Mouse (Mus musculus): ENCODE measurements at regions not wholly inside any gene's neighbourhood (a gene's known extent, or its start where the extent isn't known, plus 50 kb on each side); places are given as distances from the start of the nearest gene placed in this dataset.
"Not testable (repeated sequence)": the region's sequence is repeated elsewhere in the genome, so short reads cannot be mapped to it uniquely, and the experiment has no call there.

DNA sequence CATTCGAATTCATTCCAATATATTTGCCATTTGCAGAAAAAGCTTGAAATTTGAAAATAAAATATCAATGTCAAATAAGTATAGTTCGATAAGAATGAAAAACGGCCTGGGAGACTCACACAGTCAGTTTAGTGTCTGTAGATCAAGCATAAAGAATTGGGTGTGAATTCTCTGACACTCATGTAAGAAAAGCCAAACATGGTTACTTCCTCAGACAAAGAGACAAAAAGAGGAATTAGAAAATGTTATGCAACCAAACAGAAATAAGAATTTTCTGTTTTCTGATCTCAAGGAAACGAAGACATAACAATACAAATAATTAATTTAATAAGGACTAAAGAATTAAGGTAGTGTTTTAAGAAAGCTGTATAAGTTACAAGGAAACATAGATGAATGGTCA is 113.7 kb upstream of the Egfr start:
- no peak for DNase-seq (ENCODE audit: inconsistent age in 2 of 2, low spot score in 1 of 2)

- no peak for DNase-seq (ENCODE audit: inconsistent age in 2 of 2, low spot score in 1 of 2)
Measured at GRCm38 (mm10) chr11:16649599-16649998, 102.4 kb upstream of the Egfr start.

DNA sequence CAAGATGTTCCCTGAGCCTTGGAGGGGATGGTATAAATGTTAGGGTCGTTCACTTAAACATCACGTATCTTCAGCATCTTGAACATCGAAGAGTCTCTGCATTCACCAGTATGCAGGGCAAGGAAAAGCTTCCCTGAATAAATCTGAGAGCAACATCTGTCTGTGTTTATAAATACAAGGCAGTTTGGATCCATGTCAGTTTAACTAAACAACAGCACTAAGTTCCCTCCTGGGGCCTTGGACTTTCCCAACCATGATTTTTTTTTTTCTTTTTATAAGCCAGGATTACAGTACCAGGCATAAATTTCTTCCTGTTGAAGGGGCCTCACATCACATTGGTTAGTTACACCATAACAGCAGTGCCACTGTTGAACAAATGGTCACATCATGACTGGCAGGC is 88.2 kb upstream of the Egfr start:
- DNase-seq (ENCODE audit: inconsistent age in 2 of 2, low spot score in 1 of 2): no peak

- DNase-seq (ENCODE audit: inconsistent age in 2 of 2, low spot score in 1 of 2): no peak
Measured at GRCm38 (mm10) chr11:16669453-16670251, 82.4 kb upstream of the Egfr start.

GRCm38 (mm10) chr11:16670282-16670681 is 81.7 kb upstream of the Egfr start:
- no peak for DNase-seq (ENCODE audit: inconsistent age in 2 of 2, low spot score in 1 of 2)

- not testable (repeated sequence) for DNase-seq (ENCODE audit: inconsistent age in 2 of 2, low spot score in 1 of 2)
Measured at GRCm38 (mm10) chr11:16675951-16676350, 76.1 kb upstream of the Egfr start.

GRCm38 (mm10) chr11:16683538-16683937 is 68.5 kb upstream of the Egfr start:
- no peak for DNase-seq (ENCODE audit: inconsistent age in 2 of 2, low spot score in 1 of 2)

DNA sequence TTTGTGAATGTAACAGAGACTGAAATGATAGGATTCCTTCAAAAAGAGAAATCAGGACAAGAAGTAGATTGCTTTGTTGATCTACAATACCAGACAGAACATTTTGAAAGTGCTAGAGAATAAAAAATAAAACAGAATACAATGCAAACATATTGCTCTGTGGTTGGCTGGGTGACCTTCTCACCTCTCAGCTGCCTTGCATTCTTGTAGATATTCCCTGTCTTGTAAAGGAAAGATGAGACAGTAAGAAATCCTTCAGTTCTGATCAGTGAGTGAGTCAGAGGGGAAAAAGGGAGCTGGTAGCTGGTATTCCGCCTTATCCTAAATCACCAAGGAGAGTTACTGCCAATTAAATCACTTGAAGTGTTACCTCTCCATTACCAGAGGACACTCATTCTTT is 56.4 kb upstream of the Egfr start:
- no peak for DNase-seq (ENCODE audit: inconsistent age in 2 of 2, low spot score in 1 of 2)

DNA sequence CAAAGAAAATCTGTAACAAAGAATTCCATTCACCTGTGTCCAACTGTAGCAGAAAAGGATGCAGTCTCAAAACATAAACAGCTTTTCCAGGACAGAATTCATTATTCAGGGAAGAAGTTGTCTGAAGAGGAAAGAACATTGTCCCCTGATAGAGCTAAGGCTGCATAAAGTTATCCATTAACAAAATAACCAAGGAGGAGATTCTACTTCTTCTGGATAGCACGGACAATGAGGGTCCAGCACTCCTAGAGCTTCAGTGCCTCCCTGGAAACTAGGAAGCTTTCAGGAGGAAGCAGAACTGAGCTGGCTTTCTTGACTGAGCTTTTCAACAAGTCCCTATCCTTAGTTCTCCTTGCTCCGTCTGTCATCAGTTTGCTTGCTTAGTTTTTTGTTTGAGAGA is 55.2 kb upstream of the Egfr start:
- DNase-seq (ENCODE audit: inconsistent age in 2 of 2, low spot score in 1 of 2): no peak

DNA sequence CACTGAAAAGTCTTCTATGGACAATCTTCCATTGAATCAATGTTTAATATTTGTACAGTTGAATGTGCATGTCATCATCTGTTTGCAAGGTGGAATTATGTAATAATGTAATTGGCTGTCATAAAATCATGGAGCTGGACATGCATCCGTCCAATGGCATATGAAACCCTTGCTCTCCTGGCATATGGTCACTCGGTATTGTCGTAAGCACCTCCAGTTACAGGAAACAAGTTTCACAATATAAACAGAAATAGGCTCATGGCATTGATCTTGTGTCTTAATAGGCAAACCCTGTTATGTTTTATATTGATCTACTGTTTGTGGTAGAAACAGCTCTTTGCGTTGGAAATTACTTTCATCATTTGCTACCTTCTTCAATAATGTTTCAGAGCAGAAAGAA is 50.2 kb upstream of the Egfr start:
- DNase-seq (ENCODE audit: inconsistent age in 2 of 2, low spot score in 1 of 2): no peak

Data from adrenal gland, adult (tissue).